Mouse (Mus musculus): ENCODE results near the gene Ncaph2.

The Ncaph2 gene

GRCm38 (mm10) chr15:89355241-89356187 lies at the start of gene Ncaph2, which contains the start of gene Lmf2:
Gene Ncaph2 (plus strand): TSS chr15:89355719.
Gene Lmf2 (minus strand): TSS chr15:89355659.
- peak; percentile 98 for DNase-seq (ENCODE audit: low read depth)

DNA sequence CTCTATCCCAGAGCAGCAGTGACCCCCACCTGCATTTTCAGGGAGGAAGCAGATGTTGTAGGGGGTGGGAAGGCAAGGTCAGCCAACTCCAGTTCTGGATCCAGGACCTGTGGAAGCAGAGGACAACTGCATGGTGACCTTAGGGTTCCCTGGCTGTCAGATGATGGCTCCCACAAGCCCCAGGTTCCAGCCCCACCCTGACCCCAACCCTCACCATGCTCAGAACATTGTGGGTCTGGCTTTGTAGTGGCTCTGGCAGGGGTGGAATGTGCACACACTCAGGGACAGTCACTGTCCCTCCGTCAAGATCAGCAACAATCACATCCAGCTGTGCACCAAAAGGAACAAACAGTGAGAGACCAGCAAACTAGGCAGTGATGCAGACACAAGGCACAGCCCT lies 49.6 kb upstream of the Ncaph2 start:
- no peak for DNase-seq (ENCODE audit: low read depth)

GRCm38 (mm10) chr15:89307461-89307860 lies 48.1 kb upstream of the Ncaph2 start:
- DNase-seq (ENCODE audit: low read depth): no peak

DNA sequence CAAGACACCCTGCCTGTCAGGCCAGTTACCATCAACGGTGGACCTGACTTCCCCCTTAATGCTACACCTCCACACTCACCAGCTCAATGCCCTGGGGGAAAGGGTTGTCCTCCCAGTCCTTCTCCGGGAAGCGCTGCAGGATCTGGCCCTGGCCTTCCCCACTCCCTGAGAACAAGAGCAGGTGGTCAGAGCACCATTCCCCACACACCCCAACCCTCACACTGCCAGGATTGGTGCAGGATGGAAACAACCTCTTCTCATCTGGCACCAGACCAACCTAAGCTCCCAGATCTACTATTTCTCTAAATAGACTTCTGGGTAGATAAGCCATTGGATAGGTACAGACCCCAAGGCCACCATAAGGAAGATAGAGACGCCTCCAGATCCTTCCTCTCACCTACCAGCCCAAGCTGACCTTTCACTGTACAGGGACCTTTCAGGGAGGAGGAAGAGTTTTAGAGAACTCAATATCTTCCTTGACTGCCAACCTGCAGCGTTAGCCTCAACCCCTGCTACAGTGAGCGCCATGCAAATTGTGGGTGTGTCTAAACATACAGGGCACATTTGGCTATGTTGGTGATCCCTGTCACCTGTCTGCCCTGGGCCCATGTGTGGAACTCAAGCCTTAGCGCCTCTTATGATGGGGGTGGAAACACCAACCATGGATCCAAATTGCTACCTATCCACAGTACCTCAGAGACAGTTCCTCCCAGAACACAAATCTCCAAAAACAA lies 46.9 kb upstream of the Ncaph2 start:
- DNase-seq (ENCODE audit: low read depth): no peak

DNA sequence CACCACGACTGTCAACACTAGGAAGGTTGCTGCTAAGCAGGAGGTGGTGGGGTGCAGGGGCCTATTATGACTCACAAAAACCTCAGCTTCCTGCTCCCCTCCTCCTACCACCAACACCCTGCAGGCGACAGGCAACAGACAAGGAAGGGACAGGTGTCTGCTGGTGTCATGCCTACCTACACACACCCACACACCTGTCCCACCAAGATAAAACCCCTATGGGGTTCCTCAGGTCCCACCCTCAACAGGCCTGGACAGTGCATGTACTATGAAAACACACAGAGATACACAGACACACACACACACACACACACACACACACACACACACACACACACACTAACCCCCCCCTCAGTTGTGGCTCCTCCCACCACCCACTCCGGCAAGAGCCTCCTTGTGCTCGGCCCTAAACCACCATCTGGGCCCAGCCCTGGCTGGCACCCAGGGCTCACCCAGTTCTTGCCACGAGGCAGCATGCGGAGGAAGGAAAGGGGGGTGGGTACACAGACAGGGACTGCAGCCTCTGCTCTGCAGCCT lies 45.5 kb upstream of the Ncaph2 start:
- peak; percentile 96 for DNase-seq (ENCODE audit: low read depth)

GRCm38 (mm10) chr15:89313359-89313758 lies 42.2 kb upstream of the Ncaph2 start:
- no peak for DNase-seq (ENCODE audit: low read depth)

GRCm38 (mm10) chr15:89314107-89314506 lies 41.4 kb upstream of the Ncaph2 start:
- peak; percentile 12 for DNase-seq (ENCODE audit: low read depth)

DNA sequence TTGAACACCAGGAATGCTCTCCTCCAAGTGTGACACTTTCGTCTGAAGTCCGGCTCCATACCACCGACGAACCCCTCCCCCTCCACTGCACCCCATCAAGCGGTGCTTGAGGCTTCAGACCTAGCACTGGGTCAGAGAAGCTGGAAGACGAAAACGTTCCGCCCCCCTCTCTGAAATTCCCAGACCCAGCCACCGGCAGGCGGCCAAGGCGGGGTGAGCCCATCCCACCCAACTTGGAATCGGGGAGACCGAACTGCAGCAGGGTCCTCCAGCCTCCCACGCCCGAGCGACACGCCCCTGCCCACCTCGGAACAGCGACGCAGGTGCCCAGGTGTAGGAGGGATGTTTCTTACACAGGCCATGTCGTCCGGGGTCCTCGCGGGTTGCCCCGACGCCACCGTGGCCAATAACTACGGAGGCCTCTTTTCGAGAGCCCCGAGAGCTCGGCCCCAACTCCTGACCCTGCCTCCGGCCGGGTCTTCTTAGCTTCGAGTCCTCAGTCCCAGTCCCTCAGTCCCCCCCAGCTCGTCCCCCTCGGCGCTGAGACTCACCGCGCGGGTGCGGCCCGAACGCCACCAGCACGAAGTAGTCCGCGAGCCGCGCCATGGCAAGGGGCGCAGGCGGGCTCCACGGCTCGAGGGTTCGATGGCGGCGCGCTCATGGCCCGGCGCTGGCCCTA lies 40.9 kb upstream of the Ncaph2 start:
- DNase-seq (ENCODE audit: low read depth): no peak

DNA sequence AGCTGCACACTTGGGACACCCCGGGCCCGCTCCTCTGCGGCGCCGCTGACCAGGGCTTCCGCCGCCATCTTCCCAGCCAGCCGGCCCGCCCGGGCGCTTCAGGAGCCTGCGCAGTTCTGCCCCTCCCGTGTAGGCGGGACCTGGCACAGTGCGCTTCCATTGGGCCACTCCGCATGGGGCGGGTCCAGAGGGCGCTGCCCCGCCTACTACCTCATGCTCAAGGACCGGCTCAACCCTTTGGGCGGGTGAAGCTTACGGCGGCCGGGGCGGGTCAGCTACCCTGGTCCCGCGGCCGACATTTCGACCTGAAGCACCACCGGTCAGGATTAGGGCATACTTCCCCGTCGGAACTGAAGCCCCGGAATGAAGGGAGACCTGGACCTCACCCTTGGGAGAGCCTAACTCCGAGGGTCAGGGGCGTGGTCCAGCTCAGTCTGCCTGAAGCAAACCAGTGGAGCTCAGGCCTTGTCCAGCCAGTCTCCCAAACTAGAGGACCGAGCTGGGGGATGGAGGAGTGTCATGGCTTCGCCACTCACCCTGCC lies 40.3 kb upstream of the Ncaph2 start, which contains the start of gene Sbf1:
TSS of gene Sbf1 (minus strand) at position 122 of the 542 bp plus-strand sequence.
- DNase-seq (ENCODE audit: low read depth): peak; percentile 97

GRCm38 (mm10) chr15:89316146-89316545 lies 39.4 kb upstream of the Ncaph2 start:
- DNase-seq (ENCODE audit: low read depth): peak; percentile 59

GRCm38 (mm10) chr15:89321264-89321663 lies 34.3 kb upstream of the Ncaph2 start:
- peak; percentile 81 for DNase-seq (ENCODE audit: low read depth)

GRCm38 (mm10) chr15:89322670-89323522 lies 32.6 kb upstream of the Ncaph2 start, which contains the start of gene Adm2:
Gene Adm2 (plus strand): TSS chr15:89322720.
- no peak for DNase-seq (ENCODE audit: low read depth)

DNA sequence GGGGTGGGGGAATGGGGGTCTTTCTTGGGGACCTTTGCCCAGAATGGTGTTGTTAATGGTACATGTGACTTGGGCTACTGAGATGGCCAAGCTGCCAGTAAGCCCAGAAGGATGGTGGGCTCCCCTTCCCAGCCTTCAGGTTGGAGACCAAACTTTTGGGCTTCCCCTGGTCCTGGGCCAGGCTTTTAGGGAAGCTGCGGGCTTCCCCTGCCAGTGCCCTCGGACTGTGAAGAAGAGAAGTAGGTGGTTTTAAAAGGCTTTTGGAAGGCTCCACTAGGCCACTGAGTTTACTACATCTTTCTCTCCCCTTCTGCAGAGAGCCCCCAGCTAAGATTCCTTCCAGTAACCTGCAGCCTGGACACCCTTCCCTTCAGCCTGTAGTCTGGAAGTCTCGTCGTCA lies 31.9 kb upstream of the Ncaph2 start:
- no peak for DNase-seq (ENCODE audit: low read depth)

DNA sequence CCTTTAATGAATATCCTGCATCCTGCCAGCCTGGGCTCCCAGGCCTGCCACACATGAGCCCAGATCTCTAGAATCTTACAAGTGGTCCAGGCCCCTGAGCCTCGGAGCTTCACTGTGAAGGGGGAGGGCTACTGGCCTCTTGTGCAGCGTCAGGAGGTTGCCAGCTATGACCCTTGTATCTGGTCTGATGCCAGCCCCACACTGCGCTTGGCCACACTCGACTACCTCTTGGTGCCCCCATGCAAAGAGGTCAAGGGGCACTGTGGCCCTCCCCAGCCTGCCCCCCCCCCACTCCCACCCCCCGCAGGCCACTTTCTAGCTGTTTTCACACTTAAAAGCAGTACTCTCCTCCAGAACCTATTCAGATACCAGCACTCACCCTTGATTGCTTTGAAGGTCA lies 29.1 kb upstream of the Ncaph2 start:
- DNase-seq (ENCODE audit: low read depth): no peak

- no peak for DNase-seq (ENCODE audit: low read depth)
Observed at GRCm38 (mm10) chr15:89334271-89334670, 21.2 kb upstream of the Ncaph2 start, which contains the start of gene Miox. Gene Miox (plus strand): TSS chr15:89334398.

- DNase-seq (ENCODE audit: low read depth): no peak
Observed at GRCm38 (mm10) chr15:89334774-89335537, 20.6 kb upstream of the Ncaph2 start.

DNA sequence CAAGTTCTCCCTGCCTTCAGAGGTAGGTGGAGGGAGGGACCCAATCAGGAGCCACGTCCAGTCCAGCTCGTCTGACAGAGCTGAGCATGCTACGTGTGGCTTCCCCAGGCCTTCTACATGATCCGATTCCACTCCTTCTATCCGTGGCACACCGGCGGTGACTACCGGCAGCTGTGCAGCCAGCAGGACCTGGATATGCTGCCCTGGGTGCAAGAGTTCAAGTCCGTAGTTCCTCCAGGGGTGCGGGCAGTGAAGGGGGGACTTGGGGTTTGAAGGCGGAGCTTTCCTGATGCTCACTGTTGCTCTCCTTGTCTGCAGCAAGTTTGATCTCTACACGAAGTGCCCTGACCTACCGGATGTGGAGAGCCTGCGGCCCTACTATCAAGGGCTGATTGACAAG lies 19.1 kb upstream of the Ncaph2 start:
- no peak for DNase-seq (ENCODE audit: low read depth)

- DNase-seq (ENCODE audit: low read depth): peak; percentile 82
Observed at GRCm38 (mm10) chr15:89339696-89340095, 15.8 kb upstream of the Ncaph2 start.

GRCm38 (mm10) chr15:89340136-89340535 lies 15.4 kb upstream of the Ncaph2 start:
- peak; percentile 34 for DNase-seq (ENCODE audit: low read depth)

DNA sequence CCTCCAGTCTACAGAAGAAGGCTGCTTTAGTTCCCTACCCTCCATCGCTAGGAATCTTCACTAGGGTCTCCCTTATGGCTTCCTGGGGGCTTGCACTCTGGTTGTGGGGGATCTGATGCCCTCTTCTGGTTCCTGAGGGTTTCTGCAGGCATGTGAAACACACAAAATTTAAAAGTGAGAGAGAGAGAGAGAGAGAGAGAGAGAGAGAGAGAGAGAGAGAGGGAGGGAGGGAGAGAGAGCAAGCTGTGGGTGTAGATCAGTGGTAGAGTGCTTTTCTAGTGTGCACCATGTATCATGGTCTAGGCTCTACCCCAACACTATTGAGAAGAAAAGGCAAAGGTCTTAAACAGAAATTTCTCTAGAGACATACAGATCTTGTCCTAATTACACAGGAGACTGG lies 13.8 kb upstream of the Ncaph2 start:
- peak; percentile 19 for DNase-seq (ENCODE audit: low read depth)

All from 416B (cell line).